1 mouse cellular context compared by ENCODE assay signal in the genomic region with DNA sequence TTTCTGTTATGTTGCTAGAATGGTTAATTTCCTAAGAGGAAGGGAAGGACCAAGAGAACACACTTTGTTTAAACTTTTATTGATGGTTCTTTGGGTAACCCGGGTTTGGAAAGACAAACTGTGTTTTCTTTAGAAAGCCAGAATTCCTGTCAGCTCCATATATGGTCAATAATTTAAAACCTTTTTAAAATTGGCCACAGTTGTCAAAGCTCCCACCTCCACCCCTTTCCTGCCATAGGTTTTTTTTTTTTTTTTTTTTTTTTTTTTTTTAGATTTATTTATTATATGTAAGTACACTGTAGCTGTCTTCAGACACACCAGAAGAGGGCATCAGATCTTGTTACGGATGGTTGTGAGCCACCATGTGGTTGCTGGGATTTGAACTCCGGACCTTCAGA.
TF ChIP-seq lines count a peak whose summit lies in the region.

No protein-coding gene starts in this region.

TF ChIP-seq in CH12.LX, 34 proteins besides CTCF, POLR2A, EP300 and RAD21:
- TF ChIP-seq ZNF384 (IDR thresholded peaks at IDR 0.05; ENCODE audit: low read depth, low read length), result peak; percentile 71
